Mouse (Mus musculus) adrenal gland, postnatal 10 days (tissue): ENCODE measurements at regions not wholly inside any gene's neighbourhood (a gene's known extent, or its start where the extent isn't known, plus 50 kb on each side); places are given as distances from the start of the nearest gene placed in this dataset.

Experiments used
- DNase-seq: peaks from one replicate; pipeline ENCODE4 v3.0.0; 2021; ENCODE audit warnings: mixed read lengths

GRCm38 (mm10) chr1:51644399-51644798, 166.2 kb upstream of the Nabp1 start:
- DNase-seq: peak; percentile 83

GRCm38 (mm10) chr1:51643640-51644039, 165.4 kb upstream of the Nabp1 start:
- no peak for DNase-seq

GRCm38 (mm10) chr1:51638519-51639302, 160.5 kb upstream of the Nabp1 start:
- no peak for DNase-seq

- DNase-seq: no peak
These were observed 157.8 kb upstream of the Nabp1 start for GRCm38 (mm10) chr1:51635881-51636515.

- DNase-seq: no peak
These were observed 155.6 kb upstream of the Nabp1 start for GRCm38 (mm10) chr1:51633795-51634194.

- peak; percentile 51 for DNase-seq
These were observed 154.6 kb upstream of the Nabp1 start for GRCm38 (mm10) chr1:51632851-51633250.

GRCm38 (mm10) chr1:51629848-51630247, 151.6 kb upstream of the Nabp1 start:
- no peak for DNase-seq

- DNase-seq: no peak
These were observed 150.0 kb upstream of the Nabp1 start for GRCm38 (mm10) chr1:51628137-51628793.

GRCm38 (mm10) chr1:51626303-51626702, 148.1 kb upstream of the Nabp1 start:
- DNase-seq: no peak

GRCm38 (mm10) chr1:51625079-51625478, 146.9 kb upstream of the Nabp1 start:
- DNase-seq: no peak

GRCm38 (mm10) chr1:51624551-51624950, 146.3 kb upstream of the Nabp1 start:
- no peak for DNase-seq

GRCm38 (mm10) chr1:51622986-51623385, 144.8 kb upstream of the Nabp1 start:
- DNase-seq: no peak

GRCm38 (mm10) chr1:51622181-51622862, 144.1 kb upstream of the Nabp1 start:
- DNase-seq: no peak

- DNase-seq: no peak
These were observed 142.8 kb upstream of the Nabp1 start for GRCm38 (mm10) chr1:51621062-51621461.

- no peak for DNase-seq
These were observed 139.5 kb upstream of the Nabp1 start for GRCm38 (mm10) chr1:51617502-51618251.

- no peak for DNase-seq
These were observed 137.9 kb upstream of the Nabp1 start for GRCm38 (mm10) chr1:51616091-51616490.

- peak; percentile 61 for DNase-seq
These were observed 137.3 kb upstream of the Nabp1 start for GRCm38 (mm10) chr1:51615523-51615922.

- no peak for DNase-seq
These were observed 136.5 kb upstream of the Nabp1 start for GRCm38 (mm10) chr1:51614700-51615099.

GRCm38 (mm10) chr1:51609295-51609694, 131.1 kb upstream of the Nabp1 start:
- no peak for DNase-seq

GRCm38 (mm10) chr1:51607437-51607855, 129.2 kb upstream of the Nabp1 start:
- peak; percentile 49 for DNase-seq

GRCm38 (mm10) chr1:51602071-51602470, 123.8 kb upstream of the Nabp1 start:
- no peak for DNase-seq

- peak; percentile 22 for DNase-seq
These were observed 122.2 kb upstream of the Nabp1 start for GRCm38 (mm10) chr1:51600425-51600824.
